Comparison of ENCODE assay signal across 9 mouse cellular contexts in the genomic region with DNA sequence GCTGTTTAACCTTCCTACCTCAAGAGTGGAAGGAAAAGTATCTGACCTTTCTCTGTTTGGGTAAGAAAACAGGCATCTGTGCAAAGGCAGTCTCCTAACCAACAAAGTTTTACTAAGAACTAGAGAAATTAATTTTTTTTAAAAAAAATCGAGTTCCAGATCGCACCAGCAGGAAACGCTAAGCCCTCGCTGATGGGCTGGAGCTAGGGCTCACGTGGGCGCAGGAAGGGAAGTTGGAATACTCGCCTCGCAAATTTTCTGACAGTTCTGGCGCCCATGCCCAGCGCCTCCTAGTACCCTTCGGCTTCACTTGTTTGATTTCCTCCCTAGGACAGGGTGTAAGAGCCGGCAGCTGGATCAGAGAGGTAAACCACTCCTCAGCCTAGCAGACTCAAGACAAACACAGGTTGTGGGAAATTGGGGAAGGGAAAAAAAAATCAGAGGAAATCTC. TPM values are rescaled to one million over a fixed set of nuclear protein-coding genes. Genes with fewer than 3 reads are reported as not detected.
A peak's percentile ranks its signal among the peaks of the same experiment; 100 is the strongest.
DNase-seq lines count a peak whose midpoint lies in the region; ATAC-seq lines count a peak whose summit lies in the region.
"Had no signal": no experiment of that assay in that cellular context is flagged by ENCODE, and none has a peak within 500 bp of the region (broad histone marks: within the 10 kb centered on the region; RNA-seq: fewer than 3 reads in every experiment).

No protein-coding gene starts in this region.

- H3K9me3 ChIP-seq in megakaryocyte, embryonic 14.5 days: 0 out of 2 replicates have a peak, but pooled peaks cover 5% of the 10 kb centered on the region
- no peaks in the 10 kb centered on the region for H3K9me3 ChIP-seq in liver, embryonic 12.5 days (replicated peaks)
- H3K9me3 ChIP-seq in neural tube, embryonic 11.5 days (ENCODE audit: control insufficient read depth, low read length): no peaks in the 10 kb centered on the region

- peak; percentile 44 for DNase-seq in embryo, embryonic 9.5 days (ENCODE audit: extremely low spot score)
- DNase-seq in heart, adult 18-20 months: peak; percentile 33 to 36
- peak; percentile 39 for DNase-seq in kidney, adult 18-20 months
- peak; percentile 60 for DNase-seq in neural tube, embryonic 11.5 days (ENCODE audit: low spot score)
- DNase-seq in thymus, postnatal 10 days (ENCODE audit: low spot score in 2 of 2): no peak

- no peaks in the 10 kb centered on the region for H3K36me3 ChIP-seq in megakaryocyte, embryonic 14.5 days (replicated peaks; ENCODE audit: low read length)
- no peaks in the 10 kb centered on the region for H3K36me3 ChIP-seq in liver, embryonic 12.5 days
- no peaks in the 10 kb centered on the region for H3K36me3 ChIP-seq in neural tube, embryonic 11.5 days (ENCODE audit: control insufficient read depth, insufficient read depth, low read length)

- 0% methylated on average over 12 of the region's 12 CpGs for WGBS in liver, embryonic 12.5 days (ENCODE audit: insufficient replicate concordance)
- under 1% methylated on average over 12 of the region's 12 CpGs for WGBS in neural tube, embryonic 11.5 days

- peaks cover 42% of the 10 kb centered on the region for H3K27me3 ChIP-seq in megakaryocyte, embryonic 14.5 days (replicated peaks)
- peaks cover 38% of the 10 kb centered on the region for H3K27me3 ChIP-seq in liver, embryonic 12.5 days (replicated peaks)
- H3K27me3 ChIP-seq in neural tube, embryonic 11.5 days (ENCODE audit: control insufficient read depth, insufficient read depth, low read length): peaks cover 8% of the 10 kb centered on the region; the same call in 1 of the 2 replicates
- H3K27me3 ChIP-seq: CH12.LX had no signal

- H3K4me2 ChIP-seq in liver, embryonic 12.5 days: peak overlapping the region; percentile 72
- peak overlapping the region; percentile 98 for H3K4me2 ChIP-seq in neural tube, embryonic 11.5 days (ENCODE audit: low read depth)

- peak overlapping the region; percentile 89 for H3K4me3 ChIP-seq in megakaryocyte, embryonic 14.5 days (replicated peaks)
- peak overlapping the region; percentile 53 for H3K4me3 ChIP-seq in liver, embryonic 12.5 days
- H3K4me3 ChIP-seq in neural tube, embryonic 11.5 days (ENCODE audit: low read depth, low read length): peak overlapping the region; percentile 64

- ATAC-seq in megakaryocyte, adult 5-6 weeks (ENCODE audit: poor library complexity, severe bottlenecking): no peak
- ATAC-seq in liver, embryonic 12.5 days: no peak
- ATAC-seq in neural tube, embryonic 11.5 days (ENCODE audit: insufficient read depth, low FRiP score, low TSS enrichment): no peak

- no peak overlapping the region for H3K27ac ChIP-seq in liver, embryonic 12.5 days
- H3K27ac ChIP-seq in neural tube, embryonic 11.5 days (ENCODE audit: low read depth, low read length): no peak overlapping the region

- peaks cover 24% of the 10 kb centered on the region for H3K4me1 ChIP-seq in megakaryocyte, embryonic 14.5 days
- H3K4me1 ChIP-seq in liver, embryonic 12.5 days: 0 out of 2 replicates have a peak, but pooled peaks cover 3% of the 10 kb centered on the region
- peaks cover 11% of the 10 kb centered on the region; the same call in 1 of the 2 replicates for H3K4me1 ChIP-seq in neural tube, embryonic 11.5 days (ENCODE audit: control insufficient read depth, insufficient read depth, low read length)

- no peak overlapping the region for H3K9ac ChIP-seq in liver, embryonic 12.5 days
- no peak overlapping the region for H3K9ac ChIP-seq in neural tube, embryonic 11.5 days (ENCODE audit: low read length)

RNA-seq across cellular contexts. Expression of gene Tll1, which starts 0.4 kb away (rescaled TPM):
- polyA plus RNA-seq in megakaryocyte, embryonic 14.5 days (2012; ENCODE audit: insufficient read depth, low replicate concordance): not detected in 2 replicates
- not detected in 2 replicates for total RNA-seq in megakaryocyte, adult 5-6 weeks (2015)
- not detected in 2 replicates for total RNA-seq in megakaryocyte, adult 5-6 weeks (2017)
- total RNA-seq in heart, adult 18-20 months (2021): under 1 TPM; 0.80 to 0.97 TPM
- 0.35 and 0.44 TPM in 2 replicates for polyA plus RNA-seq in liver, embryonic 12.5 days (2016; fragmentation: Nextera tagmentation; extraction: Ambion mirVana)
- polyA plus RNA-seq in neural tube, embryonic 11.5 days (2014; fragmentation: Nextera tagmentation; extraction: Ambion mirVana): 2.0 and 2.2 TPM in 2 replicates
- total RNA-seq: CH12.LX had no signal

Comparison
In these comparisons a context has a peak if more than half of its experiments do, and no peak if none do; other contexts are left out.
1. DNase-seq: peak in embryo, embryonic 9.5 days (single experiment), heart, adult 18-20 months (2 of 2), kidney, adult 18-20 months (single experiment) and neural tube, embryonic 11.5 days (single experiment); none in thymus, postnatal 10 days (0 of 2).
2. Peak in every context shown above with its lines, with median percentiles within 50 percentile points of each other: H3K4me3 ChIP-seq.